Mouse (Mus musculus) olfactory bulb, adult 2 months (tissue): ENCODE data around the gene Spdef. TPM values are rescaled to one million over a fixed set of nuclear protein-coding genes. Genes with fewer than 3 reads are reported as not detected.

Source experiments
- H3K27ac ChIP-seq: fragments of 200-500 bp; 2 replicates; pipeline ENCODE4 v1.5.1; 2012; ENCODE audit warnings: low read depth, low read length; ENCODE audit not compliant: insufficient read depth
- H3K4me1 ChIP-seq: fragments of 200-500 bp; 2 replicates; pipeline ENCODE4 v1.6.1; 2012; ENCODE audit warnings: low read length; ENCODE audit not compliant: control insufficient read depth, insufficient read depth
- H3K4me3 ChIP-seq: fragments of 200-500 bp; 2 replicates; pipeline ENCODE4 v1.5.1; 2012; ENCODE audit warnings: mild to moderate bottlenecking, low read depth, low read length, moderate library complexity; ENCODE audit not compliant: insufficient read depth
- CTCF ChIP-seq: fragments of 200-500 bp; IDR thresholded peaks from 2 replicates; pipeline ENCODE4 v1.5.1; 2012; ENCODE audit warnings: low read depth, mild to moderate bottlenecking, low read length, moderate library complexity; ENCODE audit not compliant: insufficient read depth
- POLR2A ChIP-seq: fragments of 200-500 bp; IDR thresholded peaks from 2 replicates; pipeline ENCODE4 v1.6.1; 2012; ENCODE audit warnings: mild to moderate bottlenecking, low read depth, low read length, moderate library complexity; ENCODE audit not compliant: insufficient read depth
- WGBS: fragments of 180-500 bp; shearing (Covaris S2); methylation state at CpG from one replicate; pipeline ENCODE4 v1.1.7; 2018; 5-methylcytosine and 5-hydroxymethylcytosine counted together
- polyA plus RNA-seq: library from polyadenylated mRNA; stranded (reverse); fragments of >200 nt; gene quantifications from 2 replicates; pipeline ENCODE4 v1.2.4, GENCODE M21; 2012; ENCODE audit warnings: low replicate concordance; ENCODE audit not compliant: missing spikeins, insufficient read depth, insufficient read length

Spdef gene
- polyA plus RNA-seq, 1 experiment: not detected

GRCm38 (mm10) chr17:27762884-27763283 lies 34.1 kb upstream of the Spdef start:
- Histone ChIP-seq H3K27ac (no peak overlapping the region), H3K4me1 (peaks cover 13% of the 10 kb centered on the region), H3K4me3 (no peak overlapping the region)
- WGBS: 65% methylated on average over 11 of the region's 11 CpGs
- TF ChIP-seq CTCF: no peak
- TF ChIP-seq POLR2A: no peak

DNA sequence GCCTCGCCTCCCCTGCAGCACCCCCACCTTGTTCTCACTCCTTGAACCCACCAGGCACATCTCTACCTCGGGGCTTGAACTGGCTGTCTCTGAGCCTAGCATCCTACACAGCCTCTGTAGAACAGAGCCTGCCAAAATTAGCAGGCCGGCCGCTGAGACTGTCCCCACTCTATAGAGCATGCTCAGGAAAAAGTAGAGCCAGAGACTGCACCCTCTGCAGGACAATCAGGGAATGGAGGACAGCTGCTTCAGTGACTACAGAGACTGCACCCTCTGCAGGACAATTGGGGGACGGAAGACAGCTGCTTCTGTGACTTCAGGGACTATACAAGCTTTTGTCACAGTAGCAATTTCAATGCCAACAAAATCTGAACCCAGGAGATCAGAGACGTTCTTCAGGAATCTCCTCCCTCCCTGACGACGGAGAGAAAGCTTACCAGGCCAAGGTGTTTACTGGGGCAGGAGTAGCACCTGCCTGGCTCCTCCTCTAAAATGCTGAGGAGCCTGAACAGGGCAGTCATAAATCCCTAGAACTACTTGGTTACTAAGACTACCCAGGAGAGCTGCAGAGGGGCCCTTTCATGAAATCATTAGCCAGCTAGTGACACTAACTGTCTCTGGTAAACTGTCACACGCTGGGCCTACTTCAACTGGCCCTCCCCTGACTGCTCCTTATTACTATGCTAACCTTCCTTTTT lies 33.0 kb upstream of the Spdef start:
- TF ChIP-seq CTCF (peak; percentile 82), POLR2A (no peak)
- Histone ChIP-seq H3K4me1 (peaks cover 10% of the 10 kb centered on the region), H3K4me3 (no peak overlapping the region), H3K27ac (0 out of 2 replicates have a peak overlapping the region, but pooled peaks have one; percentile 2)
- 24% methylated on average over 9 of the region's 9 CpGs for WGBS

GRCm38 (mm10) chr17:27760169-27760568 lies 31.4 kb upstream of the Spdef start:
- peaks cover 24% of the 10 kb centered on the region for H3K4me1 ChIP-seq
- no peak for TF ChIP-seq CTCF
- no peak for TF ChIP-seq POLR2A
- no peak overlapping the region for H3K27ac ChIP-seq
- H3K4me3 ChIP-seq: no peak overlapping the region
- 79% methylated on average over 6 of the region's 6 CpGs for WGBS

DNA sequence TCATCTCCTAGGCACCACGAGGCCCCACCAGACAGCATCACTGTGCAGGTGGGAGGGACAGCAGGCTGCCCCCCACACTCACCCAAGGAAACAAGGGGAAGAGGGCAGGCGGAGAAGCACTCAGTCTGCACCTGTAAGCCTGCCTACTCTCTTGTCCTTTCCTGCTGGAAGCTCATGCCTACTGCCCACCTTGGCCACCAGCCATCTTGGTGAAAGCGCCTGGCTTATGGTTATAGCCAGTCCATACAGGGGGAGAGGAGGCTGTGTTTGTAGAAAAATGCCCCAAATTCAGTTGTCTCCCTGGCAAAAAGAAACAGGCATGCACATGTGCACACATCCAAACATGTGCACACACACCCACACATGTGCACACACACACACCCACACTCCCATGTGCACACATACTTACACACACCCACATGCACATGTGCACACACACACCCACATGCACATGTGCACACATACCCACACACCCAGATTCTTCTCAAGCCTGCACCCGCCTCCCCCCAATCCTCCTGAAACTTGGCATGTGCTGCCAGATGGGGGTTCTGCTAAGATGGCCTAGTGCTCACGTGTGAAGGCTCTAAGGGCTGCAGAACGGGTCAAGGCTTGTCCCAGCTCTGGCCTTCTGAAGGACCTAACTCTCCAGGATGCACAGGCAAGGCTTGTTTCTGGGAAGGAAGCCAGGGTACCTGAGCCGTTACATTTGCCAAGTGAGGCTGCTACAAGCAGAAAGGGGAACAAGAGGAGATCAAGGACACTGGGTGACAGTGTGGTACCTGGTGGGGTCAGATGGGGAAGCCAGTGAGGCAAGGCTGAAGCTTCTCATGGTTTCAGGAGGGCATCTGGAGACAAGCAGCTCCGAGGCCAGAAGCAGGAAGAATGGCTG lies 22.8 kb upstream of the Spdef start:
- TF ChIP-seq CTCF (no peak), POLR2A (no peak)
- 75% methylated on average over 8 of the region's 8 CpGs for whole genome bisulfite sequencing
- H3K27ac ChIP-seq: no peak overlapping the region

GRCm38 (mm10) chr17:27750451-27750942 lies 21.7 kb upstream of the Spdef start:
- no peak for TF ChIP-seq CTCF
- no peak for TF ChIP-seq POLR2A
- WGBS: 91% methylated on average over 6 of the region's 6 CpGs
- peaks cover 22% of the 10 kb centered on the region for H3K4me1 ChIP-seq
- H3K4me3 ChIP-seq: no peak overlapping the region
- no peak overlapping the region for H3K27ac ChIP-seq

More for the DNA sequence above, 22.8 kb upstream of the Spdef start:
- Histone ChIP-seq H3K4me1 (peaks cover 26% of the 10 kb centered on the region), H3K4me3 (no peak overlapping the region)

GRCm38 (mm10) chr17:27748123-27748522 lies 19.4 kb upstream of the Spdef start:
- peaks cover 17% of the 10 kb centered on the region for H3K4me1 ChIP-seq
- WGBS: 94% methylated on average over 2 of the region's 2 CpGs
- H3K4me3 ChIP-seq: no peak overlapping the region
- no peak overlapping the region for H3K27ac ChIP-seq
- TF ChIP-seq CTCF (no peak), POLR2A (no peak)

DNA sequence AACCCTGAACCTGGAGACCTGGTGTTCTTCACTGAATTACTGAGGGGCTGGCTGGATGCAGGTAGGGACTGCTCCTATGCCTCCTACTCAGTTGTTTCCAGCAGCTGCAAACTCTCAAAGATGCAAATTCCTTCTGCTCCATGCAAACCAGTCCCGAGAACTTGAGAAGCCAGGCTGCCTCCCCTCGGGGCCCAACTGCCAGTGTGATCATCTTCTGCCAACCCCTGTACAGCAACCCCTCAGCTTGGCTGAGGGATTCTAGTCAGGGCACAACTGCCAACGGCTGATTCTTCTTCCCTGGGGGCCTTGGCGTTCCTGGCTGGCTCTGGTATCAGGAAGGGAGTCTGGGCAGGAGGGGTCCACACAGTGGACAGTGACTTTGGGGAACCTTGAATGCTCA lies 17.7 kb upstream of the Spdef start:
- Histone ChIP-seq H3K4me3 (no peak overlapping the region), H3K4me1 (peaks cover 16% of the 10 kb centered on the region), H3K27ac (no peak overlapping the region)
- TF ChIP-seq POLR2A (no peak), CTCF (no peak)
- 29% methylated on average over 4 of the region's 4 CpGs for WGBS

- Histone ChIP-seq H3K4me3 (no peak overlapping the region), H3K4me1 (peaks cover 16% of the 10 kb centered on the region), H3K27ac (no peak overlapping the region)
- WGBS: 76% methylated on average over 6 of the region's 6 CpGs
- TF ChIP-seq POLR2A (no peak), CTCF (no peak)
Measured at GRCm38 (mm10) chr17:27740961-27741360, 12.2 kb upstream of the Spdef start.
